ENCODE assay signal across 33 mouse cellular contexts in the genomic region with DNA sequence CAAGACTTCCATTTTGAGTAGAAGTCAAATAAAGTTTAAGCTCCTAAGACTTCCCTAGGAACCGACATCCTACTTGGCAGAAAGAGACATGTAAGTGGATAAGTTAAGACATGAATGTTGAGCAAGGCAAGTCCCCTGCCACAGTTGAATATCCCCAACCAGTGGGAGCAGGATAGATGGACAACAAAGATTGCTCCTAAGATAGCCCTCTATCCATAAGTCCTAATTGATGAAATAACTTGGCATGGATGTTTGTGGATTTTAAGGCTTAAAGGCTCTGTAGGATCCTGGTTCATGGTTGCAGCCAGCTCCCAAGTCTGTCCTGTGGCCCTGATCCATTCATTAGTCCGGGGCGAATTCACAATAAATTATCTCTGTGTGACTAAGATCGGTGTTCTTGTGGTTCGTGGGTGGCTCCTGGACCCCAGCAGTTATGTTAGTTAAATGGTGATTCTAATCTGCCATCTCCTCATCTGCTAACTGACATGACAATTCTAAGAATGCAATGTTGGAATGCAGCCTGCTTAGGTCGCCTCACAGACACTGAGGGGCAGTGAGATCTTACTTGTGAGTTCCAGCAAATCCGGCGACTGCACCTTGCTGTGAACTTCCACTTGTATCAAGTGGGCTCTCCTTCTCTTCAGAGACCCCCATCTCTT. TPM values are rescaled to one million over a fixed set of nuclear protein-coding genes. Genes with fewer than 3 reads are reported as not detected.
DNase-seq lines count a peak whose midpoint lies in the region; ATAC-seq and TF ChIP-seq lines count a peak whose summit lies in the region.
"Had no signal": no experiment of that assay in that cellular context is flagged by ENCODE, and none has a peak within 500 bp of the region (broad histone marks: within the 10 kb centered on the region; RNA-seq: fewer than 3 reads in every experiment).

No protein-coding gene starts in this region.

- intact Hi-C loops in heart, postnatal 10 days (cut with DNase I): no loop called here

- TF ChIP-seq RAD21 in MEL (IDR thresholded peaks at IDR 0.05; ENCODE audit: low read depth, low read length): no peak

- H3K36me3 ChIP-seq in heart, embryonic 13.5 days: no peaks in the 10 kb centered on the region
- H3K36me3 ChIP-seq in MEL (ENCODE audit: control insufficient read depth in 1 of 2, insufficient read depth in 2 of 2, low read length in 2 of 2): peaks cover 0 to 32% of the 10 kb centered on the region in 2 experiments; a peak in 2 of 4 replicates
- H3K36me3 ChIP-seq: embryonic facial prominence, embryonic 10.5 days; forebrain, embryonic 10.5 days; forebrain, embryonic 15.5 days; G1E; heart, embryonic 15.5 days; hindbrain, embryonic 10.5 days; intestine, embryonic 15.5 days had no signal

- DNase-seq in heart, postnatal 10 days: no peak
- DNase-seq in MEL (ENCODE audit: low read depth, low spot score): peak; percentile 52
- DNase-seq in fat pad, adult 2 months (ENCODE audit: extremely low read depth, low read depth, low spot score): peak; percentile 98
- DNase-seq in adrenal gland, adult 2 months: no peak
- no peak for DNase-seq in thymus, postnatal 4 days
- no peak for DNase-seq in thymus, postnatal 10 days (ENCODE audit: low spot score in 2 of 2)
- DNase-seq: adrenal gland, adult 8-10 months; B cell, adult 2 months; cerebellum, adult 11-12 months; cerebellum, adult 9-10 months; cerebellum, postnatal 25 days; gastrocnemius, postnatal 14 days; kidney, adult 2 months had no signal

- H3K4me2 ChIP-seq in heart, embryonic 13.5 days: no peak overlapping the region
- H3K4me2 ChIP-seq: forebrain, embryonic 15.5 days; heart, embryonic 15.5 days; hindbrain, embryonic 14.5 days; intestine, embryonic 15.5 days had no signal

- peaks cover 10% of the 10 kb centered on the region for H3K4me1 ChIP-seq in heart, embryonic 13.5 days
- H3K4me1 ChIP-seq in MEL (ENCODE audit: control insufficient read depth in 1 of 2, insufficient read depth in 2 of 2, low read length in 2 of 2): peaks cover 27 to 33% of the 10 kb centered on the region in 2 experiments
- H3K4me1 ChIP-seq: forebrain, embryonic 15.5 days had no signal

- no peak for TF ChIP-seq POLR2A in MEL (IDR thresholded peaks at IDR 0.05; ENCODE audit: control insufficient read depth in 1 of 2, insufficient read depth in 1 of 2, low read depth in 1 of 2, low read length in 2 of 2, poor library complexity in 1 of 2)

- WGBS in heart, embryonic 13.5 days: 50% methylated on average over 8 of the region's 8 CpGs

- no peak overlapping the region for H3K4me3 ChIP-seq in heart, embryonic 13.5 days
- H3K4me3 ChIP-seq in MEL (ENCODE audit: control insufficient read depth in 1 of 2, insufficient read depth in 1 of 2, low read depth in 2 of 2, low read length in 2 of 2): peak overlapping the region in 1 of 2 experiments; percentile 16; a peak in 1 of 4 replicates
- H3K4me3 ChIP-seq: embryonic facial prominence, embryonic 10.5 days; forebrain, embryonic 10.5 days; forebrain, embryonic 15.5 days; heart, embryonic 15.5 days; hindbrain, embryonic 10.5 days; intestine, embryonic 15.5 days had no signal

- H3K79me2 ChIP-seq in MEL (ENCODE audit: control insufficient read depth, insufficient read depth, low read length, poor library complexity): no peaks in the 10 kb centered on the region

- no peaks in the 10 kb centered on the region for H3K27me3 ChIP-seq in heart, embryonic 13.5 days (replicated peaks)
- H3K27me3 ChIP-seq in MEL (ENCODE audit: control insufficient read depth in 1 of 2, insufficient read depth in 2 of 2, low read length in 2 of 2): no peaks in the 10 kb centered on the region
- H3K27me3 ChIP-seq: forebrain, embryonic 15.5 days; heart, embryonic 15.5 days; intestine, embryonic 15.5 days; Patski had no signal

- no peak for ATAC-seq in heart, embryonic 13.5 days (ENCODE audit: extremely low read depth, insufficient number of reproducible peaks, low FRiP score, low TSS enrichment)
- ATAC-seq: activated CD4-positive, CD25-positive, alpha-beta regulatory T cell, adult 4 months; CD4-positive, CD25-positive, alpha-beta regulatory T cell, adult 4 months; forebrain, embryonic 15.5 days; intestine, embryonic 15.5 days; Patski had no signal

- peak; percentile 29 to 74; a peak in 3 of 4 replicates for TF ChIP-seq EP300 in MEL (IDR thresholded peaks at IDR 0.05; ENCODE audit: low read depth in 1 of 2, low read length in 2 of 2)

- TF ChIP-seq CTCF in MEL (IDR thresholded peaks at IDR 0.05 in 2 of 3, conservative IDR thresholded peaks at IDR 0.05 in 1 of 3; ENCODE audit: control insufficient read depth in 1 of 3, insufficient read depth in 1 of 3, low read depth in 2 of 3, low read length in 3 of 3, poor library complexity in 1 of 3, severe bottlenecking in 1 of 3): no peak

- H3K27ac ChIP-seq in heart, embryonic 13.5 days (replicated peaks): no peak overlapping the region
- peak overlapping the region; percentile 87 for H3K27ac ChIP-seq in MEL (ENCODE audit: control insufficient read depth, low read depth, low read length)
- H3K27ac ChIP-seq: embryonic facial prominence, embryonic 10.5 days; forebrain, embryonic 10.5 days; forebrain, embryonic 15.5 days; heart, embryonic 15.5 days; hindbrain, embryonic 10.5 days; hindbrain, embryonic 14.5 days; intestine, embryonic 15.5 days had no signal

- H3K9ac ChIP-seq in heart, embryonic 13.5 days: 0 out of 2 replicates have a peak overlapping the region, but pooled peaks have one; percentile 37
- H3K9ac ChIP-seq in MEL (ENCODE audit: control insufficient read depth, low read depth, low read length, poor library complexity, severe bottlenecking): peak overlapping the region; percentile 46
- H3K9ac ChIP-seq: forebrain, embryonic 15.5 days; heart, embryonic 15.5 days; hindbrain, embryonic 14.5 days; intestine, embryonic 15.5 days had no signal

- no peaks in the 10 kb centered on the region for H3K9me3 ChIP-seq in heart, embryonic 13.5 days
- no peaks in the 10 kb centered on the region for H3K9me3 ChIP-seq in MEL (replicated peaks; ENCODE audit: insufficient read depth, low read length)
- H3K9me3 ChIP-seq: embryonic facial prominence, embryonic 10.5 days; forebrain, embryonic 10.5 days; forebrain, embryonic 15.5 days; heart, embryonic 15.5 days; intestine, embryonic 15.5 days had no signal

TF ChIP-seq in MEL, 35 proteins besides CTCF, POLR2A, EP300 and RAD21:
- no peak for TF ChIP-seq E2F4 (IDR thresholded peaks at IDR 0.05; ENCODE audit: borderline replicate concordance, low read depth, low read length)
- peak; percentile 40; the same call in 1 of the 2 replicates for TF ChIP-seq TCF12 (IDR thresholded peaks at IDR 0.05; ENCODE audit: low read depth, low read length)
- 0 out of 2 replicates have a peak, but pooled peaks have one; percentile 54 for TF ChIP-seq ETS1 (IDR thresholded peaks at IDR 0.05; ENCODE audit: low read depth, low read length)
- TF ChIP-seq GATA1 (IDR thresholded peaks at IDR 0.05; ENCODE audit: low read depth, low read length): peak; percentile 34; the same call in 1 of the 2 replicates
- 0 out of 2 replicates have a peak, but pooled peaks have one; percentile 3 for TF ChIP-seq SIN3A (IDR thresholded peaks at IDR 0.05; ENCODE audit: low read length)
- TF ChIP-seq POLR2AphosphoS2 (IDR thresholded peaks at IDR 0.05; ENCODE audit: low read length): no peak
- peak; percentile 49; the same call in 1 of the 2 replicates for TF ChIP-seq MYB (IDR thresholded peaks at IDR 0.05; ENCODE audit: low read depth, low read length)
- TF ChIP-seq USF1 (IDR thresholded peaks at IDR 0.05; ENCODE audit: low read depth, low read length): no peak

RNA-seq across cellular contexts. Expression of gene Nmur1, which starts 25.8 kb away (rescaled TPM):
- not detected in 2 replicates for polyA plus RNA-seq in heart, embryonic 13.5 days (2015; fragmentation: Nextera tagmentation; extraction: Ambion mirVana)
- total RNA-seq in heart, postnatal 10 days (2021): not detected
- not detected in 2 replicates for total RNA-seq in MEL (2012; rRNA removed)
- not detected for polyA plus RNA-seq in MEL (2012; ENCODE audit: insufficient read depth in 1 of 2, insufficient read length in 2 of 2, low read depth in 1 of 2, low replicate concordance in 2 of 2, missing spikeins in 1 of 2)
- total RNA-seq in adrenal gland, adult 2 months (2021): not detected
- 0.17 and 0.18 TPM in 2 replicates for polyA plus RNA-seq in adrenal gland, adult 2 months (2012; rRNA removed)
- total RNA-seq: adrenal gland, adult 8-10 months; adrenal gland, postnatal 4 days; G1E; gastrocnemius, adult 18-20 months; gastrocnemius, postnatal 14 days; granulocyte monocyte progenitor cell, adult 5-6 weeks; heart, adult 8-10 months; heart, postnatal 25 days had no signal
- polyA plus RNA-seq: embryonic facial prominence, embryonic 14.5 days; G1E; heart, embryonic 15.5 days; hindbrain, embryonic 14.5 days; Patski had no signal

RNA-seq across cellular contexts. Expression of gene Tex44, which starts 25.9 kb away (rescaled TPM):
- not detected in 2 replicates for polyA plus RNA-seq in heart, embryonic 13.5 days (2015; fragmentation: Nextera tagmentation; extraction: Ambion mirVana)
- not detected for total RNA-seq in heart, postnatal 10 days (2021)
- total RNA-seq in MEL (2012; rRNA removed): not detected in 2 replicates
- polyA plus RNA-seq in MEL (2012; ENCODE audit: insufficient read depth in 1 of 2, insufficient read length in 2 of 2, low read depth in 1 of 2, low replicate concordance in 2 of 2, missing spikeins in 1 of 2): not detected
- not detected for total RNA-seq in adrenal gland, adult 2 months (2021)
- polyA plus RNA-seq in adrenal gland, adult 2 months (2012; rRNA removed): not detected in 2 replicates
- total RNA-seq: adrenal gland, adult 8-10 months; adrenal gland, postnatal 4 days; gastrocnemius, adult 18-20 months; gastrocnemius, postnatal 14 days; granulocyte monocyte progenitor cell, adult 5-6 weeks; heart, adult 8-10 months; heart, postnatal 25 days had no signal
- polyA plus RNA-seq: activated CD4-positive, CD25-positive, alpha-beta regulatory T cell, adult 4 months; CD4-positive, CD25-positive, alpha-beta regulatory T cell, adult 4 months; cortical plate, adult 2 months; embryonic facial prominence, embryonic 10.5 days; embryonic facial prominence, embryonic 14.5 days; forebrain, embryonic 10.5 days; forebrain, embryonic 15.5 days; frontal cortex, adult 2 months; G1E; heart, embryonic 15.5 days; hindbrain, embryonic 10.5 days; hindbrain, embryonic 14.5 days; intestine, embryonic 15.5 days; kidney, adult 2 months; Patski had no signal

RNA-seq across cellular contexts. Expression of gene Ncl, which starts 41.0 kb away (rescaled TPM):
- polyA plus RNA-seq in heart, embryonic 13.5 days (2015; fragmentation: Nextera tagmentation; extraction: Ambion mirVana): 247 TPM in 2 replicates
- 100 to 1,000 TPM; 168 to 169 TPM for total RNA-seq in heart, postnatal 10 days (2021)
- total RNA-seq in MEL (2012; rRNA removed): 370 and 422 TPM in 2 replicates
- polyA plus RNA-seq in MEL (2012; ENCODE audit: insufficient read depth in 1 of 2, insufficient read length in 2 of 2, low read depth in 1 of 2, low replicate concordance in 2 of 2, missing spikeins in 1 of 2): 1,000 to 10,000 TPM in 1 of 2 experiments, 100 to 1,000 TPM in 1; 246 to 1,708 TPM
- total RNA-seq in adrenal gland, adult 2 months (2021): 100 to 1,000 TPM; 183 to 192 TPM
- polyA plus RNA-seq in adrenal gland, adult 2 months (2012; rRNA removed): 4.8 and 8.9 TPM in 2 replicates

Comparison
In these comparisons a context has a peak if more than half of its experiments do, and no peak if none do; other contexts are left out.
1. DNase-seq: peak in MEL (single experiment) and fat pad, adult 2 months (single experiment); none in heart, postnatal 10 days (0 of 2), adrenal gland, adult 2 months (single experiment), thymus, postnatal 4 days (single experiment) and thymus, postnatal 10 days (0 of 2).